Mouse (Mus musculus) CD4-positive naive resting alpha-beta T cell, adult 57 days (primary cell): ENCODE results near the gene Sp7. TPM values are rescaled to one million over a fixed set of nuclear protein-coding genes. Genes with fewer than 3 reads are reported as not detected.

Source experiments
- total RNA-seq: library from RNA; stranded (reverse); gene quantifications from one replicate; pipeline ENCODE4 v1.2.4, GENCODE M21; 2023

The Sp7 gene
- total RNA-seq = not detected

GRCm38 (mm10) chr15:102366733-102367344 is at the start of gene Sp7:
TSS of gene Sp7 (minus strand) at chr15:102367182.

GRCm38 (mm10) chr15:102405489-102406195 is 38.7 kb upstream of the Sp7 start, which contains the start of gene Sp1:
TSS of gene Sp1 (plus strand) at chr15:102406143.

GRCm38 (mm10) chr15:102350138-102350941 is 16.6 kb downstream of the Sp7 start, which contains the start of gene Aaas:
TSS of gene Aaas (minus strand) at chr15:102350771.

DNA sequence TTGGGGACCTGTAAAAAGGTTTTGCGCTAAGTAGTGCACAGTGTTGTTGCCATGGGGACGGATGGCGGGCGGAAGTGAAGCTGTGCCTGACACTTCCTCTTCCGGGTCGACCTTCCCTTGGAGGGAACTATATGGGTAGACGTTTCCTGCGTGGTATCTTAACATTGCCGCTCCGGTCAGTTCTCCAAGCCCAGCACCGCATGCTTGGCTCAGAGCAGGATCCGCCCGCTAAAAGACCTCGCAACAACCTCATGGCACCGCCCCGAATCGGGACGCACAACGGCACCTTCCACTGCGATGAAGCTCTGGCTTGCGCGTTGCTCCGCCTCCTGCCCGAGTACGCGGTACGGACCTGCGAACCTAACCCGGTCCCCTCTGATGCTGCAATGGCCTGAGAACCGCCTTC is 35.4 kb downstream of the Sp7 start, which contains the start of gene Myg1:
TSS of gene Myg1 (plus strand) at position 100 of the 406 bp plus-strand sequence.

GRCm38 (mm10) chr15:102326022-102326576 is 40.9 kb downstream of the Sp7 start, which contains the start of gene Pfdn5:
TSS of gene Pfdn5 (plus strand) at chr15:102326116.

Other genes with a start within 250 kb of the Sp7 start
- gene Spryd3, start 230.9 kb downstream of the Sp7 start, total RNA-seq = 30.4 TPM
- gene Igfbp6, start 222.8 kb downstream of the Sp7 start, total RNA-seq = 7.7 TPM
- 1.1 TPM for gene Soat2, start 216.7 kb downstream of the Sp7 start, total RNA-seq
- gene Zfp740, start 163.9 kb downstream of the Sp7 start, total RNA-seq = 113 TPM
- gene Csad, start 162.5 kb downstream of the Sp7 start, total RNA-seq = 24.6 TPM
- gene Itgb7, start 135.2 kb downstream of the Sp7 start, total RNA-seq = 694 TPM
- 27.7 TPM for gene Rarg, start 109.7 kb downstream of the Sp7 start, total RNA-seq
- gene Gm9918, start 96.6 kb downstream of the Sp7 start, total RNA-seq = not detected
- 28.6 TPM for gene Mfsd5, start 87.7 kb downstream of the Sp7 start, total RNA-seq
- gene Espl1, start 70.9 kb downstream of the Sp7 start, total RNA-seq = 0.71 TPM
- 522 TPM for gene Pfdn5, start 41.1 kb downstream of the Sp7 start, total RNA-seq
- gene Myg1, start 35.5 kb downstream of the Sp7 start, total RNA-seq = 78.3 TPM
- gene Aaas, start 16.4 kb downstream of the Sp7 start, total RNA-seq = 45.9 TPM
- 133 TPM for gene Sp1, start 39.0 kb upstream of the Sp7 start, total RNA-seq
- gene Amhr2, start 78.2 kb upstream of the Sp7 start, total RNA-seq = 0.74 TPM
- 45.7 TPM for gene Prr13, start 91.8 kb upstream of the Sp7 start, total RNA-seq
- 825 TPM for gene Pcbp2, start 103.4 kb upstream of the Sp7 start, total RNA-seq
- gene Gm10337, start 136.5 kb upstream of the Sp7 start, total RNA-seq = 25.0 TPM
- gene Map3k12, start 149.9 kb upstream of the Sp7 start, total RNA-seq = 5.8 TPM
- 58.2 TPM for gene Tarbp2, start 151.0 kb upstream of the Sp7 start, total RNA-seq
- gene Npff, start 157.8 kb upstream of the Sp7 start, total RNA-seq = 22.5 TPM